Mouse (Mus musculus) CH12.LX (cell line): ENCODE measurements around the gene Gpr137.

ENCODE experiments used
- CHD1 ChIP-seq: IDR thresholded peaks from 2 replicates; pipeline ENCODE4 v1.6.1; 2012; ENCODE audit warnings: low read depth, low read length, improper control_type of control experiment, inconsistent platforms
- SIN3A ChIP-seq: IDR thresholded peaks from 2 replicates; pipeline ENCODE4 v1.6.1; 2012; ENCODE audit warnings: low read length, improper control_type of control experiment, inconsistent platforms

DNA sequence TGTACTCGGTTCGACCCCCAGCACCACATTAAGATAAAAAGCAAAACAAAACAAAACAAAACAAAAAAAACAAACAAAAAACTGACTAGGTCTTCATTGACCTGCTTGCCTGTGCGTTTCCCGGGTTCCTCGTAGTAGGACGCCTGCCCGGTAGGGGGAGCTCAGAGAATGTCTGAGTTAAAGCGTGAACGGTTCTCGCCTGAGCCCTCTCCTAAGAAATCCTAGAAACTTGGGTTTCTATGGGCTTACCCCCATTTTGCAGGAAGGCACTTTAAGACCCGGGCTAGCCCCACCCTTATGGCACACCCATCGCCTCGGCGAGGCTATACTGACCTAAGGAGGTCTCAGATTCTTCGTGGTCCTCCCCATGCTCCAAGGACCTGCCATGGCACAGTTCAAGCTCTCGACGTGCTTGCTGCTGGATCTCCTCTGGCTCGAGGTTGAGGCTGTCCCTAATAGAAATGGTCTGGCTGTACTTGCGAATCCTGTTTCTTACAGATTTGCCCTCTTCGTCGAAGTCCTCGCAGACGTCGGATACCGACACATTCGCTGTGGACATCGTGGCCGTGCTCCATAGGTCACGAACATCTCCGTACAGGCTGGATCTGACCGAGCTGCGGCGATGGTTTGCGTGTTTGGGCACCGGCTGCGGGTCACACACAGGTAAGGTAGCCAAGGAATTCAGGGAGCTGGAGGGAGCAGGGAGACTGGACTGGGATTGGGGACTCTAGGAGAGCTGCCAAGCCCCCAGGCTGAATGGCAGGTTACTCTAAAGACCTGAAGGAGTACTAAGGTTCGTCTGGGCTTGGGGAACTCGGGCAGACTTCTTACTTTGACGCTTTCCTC lies 17.6 kb downstream of the Gpr137 start:
- no peak for TF ChIP-seq CHD1
- no peak for TF ChIP-seq SIN3A
